Mouse (Mus musculus) heart, adult 2 months (tissue): ENCODE data around the gene Trp73. TPM values are rescaled to one million over a fixed set of nuclear protein-coding genes. Genes with fewer than 3 reads are reported as not detected.
A peak's percentile ranks its signal among the peaks of the same experiment; 100 is the strongest.

Experiments used
- DNase-seq, 2 experiments: peaks; one replicate each; pipeline ENCODE4 v3.0.0; 2021
- H3K27ac ChIP-seq: fragments of 200-600 bp; 2 replicates; pipeline ENCODE4 v1.8.1; 2022
- H3K27me3 ChIP-seq: fragments of 200-500 bp; 2 replicates; pipeline ENCODE4 v1.6.1; 2012; ENCODE audit warnings: mild to moderate bottlenecking, low read length, inconsistent platforms, mixed read lengths; ENCODE audit not compliant: control insufficient read depth, insufficient read depth
- H3K36me3 ChIP-seq: fragments of 200-500 bp; 2 replicates; pipeline ENCODE4 v1.6.1; 2012; ENCODE audit warnings: low read length, inconsistent platforms; ENCODE audit not compliant: control insufficient read depth, insufficient read depth
- H3K4me1 ChIP-seq: fragments of 200-500 bp; 2 replicates; pipeline ENCODE4 v1.6.1; 2011; ENCODE audit warnings: low read length; ENCODE audit not compliant: control insufficient read depth, insufficient read depth
- H3K4me3 ChIP-seq: fragments of 200-600 bp; 2 replicates; pipeline ENCODE4 v1.8.1; 2022
- H3K79me2 ChIP-seq: fragments of 200-500 bp; replicated peaks from 2 replicates; pipeline ENCODE4 v1.6.1; 2012; ENCODE audit warnings: mild to moderate bottlenecking, inconsistent platforms, low read length, moderate library complexity, mixed read lengths; ENCODE audit not compliant: control insufficient read depth, insufficient read depth
- H3K9ac ChIP-seq: fragments of 200-500 bp; 2 replicates; pipeline ENCODE4 v1.6.1; 2012; ENCODE audit warnings: low read depth, mild to moderate bottlenecking, control low read depth, inconsistent platforms, low read length, mixed read lengths
- CTCF ChIP-seq: fragments of 200-600 bp; IDR thresholded peaks from 2 replicates; pipeline ENCODE4 v1.8.1; 2022; ENCODE audit warnings: antibody characterized with exemption, mild to moderate bottlenecking, moderate library complexity
- EP300 ChIP-seq: fragments of 200-500 bp; IDR thresholded peaks from 2 replicates; pipeline ENCODE4 v1.6.1; 2011; ENCODE audit warnings: low read depth, low read length, control low read depth; ENCODE audit not compliant: insufficient read depth
- POLR2A ChIP-seq: fragments of 200-500 bp; IDR thresholded peaks from 2 replicates; pipeline ENCODE4 v1.6.1; 2011; ENCODE audit warnings: mild to moderate bottlenecking, low read depth, low read length, control low read depth; ENCODE audit not compliant: insufficient read depth
- WGBS: fragments of 180-500 bp; shearing (Covaris S2); methylation state at CpG from one replicate; pipeline ENCODE4 v1.1.7; 2018; 5-methylcytosine and 5-hydroxymethylcytosine counted together
- intact Hi-C: fragments of 180-260 bp; cut with DNase I; formaldehyde crosslinking; loops from one replicate; pipeline ENCODE4 v1.15.1; 2025
- polyA plus RNA-seq: library from polyadenylated mRNA; depleted of rRNA; stranded (reverse); fragments of >200 nt; gene quantifications from 2 replicates; pipeline ENCODE4 v1.2.3, GENCODE M21; 2012
- total RNA-seq, 2 experiments: library from RNA; stranded (reverse); gene quantifications; 2 replicates each; pipeline ENCODE4 v1.2.3; 2021

Trp73 gene
- total and polyA plus RNA-seq, 3 experiments = 0.39 TPM; not detected in 2

GRCm38 (mm10) chr4:154171931-154172604 lies 32.1 kb upstream of the Trp73 start:
- H3K27me3 ChIP-seq = peaks cover 10% of the 10 kb centered on the region; the same call in 1 of the 2 replicates
- H3K36me3 ChIP-seq = no peaks in the 10 kb centered on the region
- H3K4me3 ChIP-seq = no peak overlapping the region; the same call in 1 of the 2 replicates
- H3K4me1 ChIP-seq = peaks cover 2% of the 10 kb centered on the region; the same call in 1 of the 2 replicates
- H3K9ac ChIP-seq = 0 out of 2 replicates have a peak overlapping the region, but pooled peaks have one; percentile 22
- H3K79me2 ChIP-seq = no peaks in the 10 kb centered on the region
- no peak overlapping the region for H3K27ac ChIP-seq
- DNase-seq = no peak
- TF ChIP-seq POLR2A = no peak
- TF ChIP-seq EP300 = no peak
- no peak for TF ChIP-seq CTCF
- intact Hi-C loops = no loop called here
- 38% methylated on average over 13 of the region's 13 CpGs for WGBS

GRCm38 (mm10) chr4:154171151-154171930 lies 31.3 kb upstream of the Trp73 start:
- Histone ChIP-seq H3K36me3 (no peaks in the 10 kb centered on the region), H3K4me3 (peak overlapping the region; percentile 57), H3K79me2 (no peaks in the 10 kb centered on the region), H3K9ac (peak overlapping the region; percentile 60), H3K27ac (peak overlapping the region; percentile 20; the same call in 1 of the 2 replicates), H3K4me1 (no peaks in the 10 kb centered on the region), H3K27me3 (peaks cover 10% of the 10 kb centered on the region; the same call in 1 of the 2 replicates)
- TF ChIP-seq EP300 = no peak
- no peak for TF ChIP-seq POLR2A
- TF ChIP-seq CTCF = no peak
- DNase-seq = peak; percentile 38 to 43
- intact Hi-C loops = no loop called here
- WGBS = 3% methylated on average over 37 of the region's 37 CpGs

DNA sequence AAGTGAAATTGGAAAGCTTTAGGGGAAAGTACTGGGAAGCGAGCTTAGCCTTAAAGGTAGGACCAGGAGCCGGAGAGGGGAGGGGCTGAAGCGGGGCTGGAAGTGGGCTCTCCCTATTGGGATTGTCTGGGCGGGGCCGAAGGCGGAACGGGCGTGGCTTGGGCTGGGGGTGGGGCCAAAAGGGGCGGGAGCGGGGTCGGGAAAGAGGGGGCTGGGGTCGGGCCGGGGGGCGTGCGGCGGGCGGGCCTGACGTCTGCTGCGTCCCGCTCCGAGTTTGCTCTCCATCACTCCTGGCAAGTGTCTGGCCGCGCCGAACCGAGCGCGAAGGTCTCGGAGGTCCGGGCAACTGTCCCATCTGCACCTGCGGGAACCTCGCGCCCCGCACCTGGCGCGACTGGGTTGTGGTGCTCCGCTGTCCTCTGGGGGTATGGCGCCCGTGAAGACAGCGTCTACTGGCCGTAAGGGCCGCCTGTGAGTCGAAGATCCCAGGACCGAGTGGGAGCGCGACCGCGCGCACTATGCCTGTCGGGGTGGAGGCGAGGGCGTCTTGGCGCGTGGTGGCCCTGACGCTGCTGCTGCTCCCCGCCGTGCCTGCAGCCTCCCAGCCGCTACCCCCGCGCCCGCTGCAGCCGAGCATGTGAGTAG lies 30.6 kb upstream of the Trp73 start, which contains the start of gene Megf6:
TSS of gene Megf6 (plus strand) at position 225 of the 645 bp plus-strand sequence.
- H3K4me3 ChIP-seq = peak within 1 kb of the TSS; percentile 57
- TF ChIP-seq EP300 (no peak), POLR2A (no peak), CTCF (no peak)
- intact Hi-C loops = no loop called here
- peaks cover 10% of the 10 kb centered on the region; the same call in 1 of the 2 replicates for H3K27me3 ChIP-seq
- H3K4me1 ChIP-seq = no peaks in the 10 kb centered on the region
- H3K9ac ChIP-seq = peak within 1 kb of the TSS; percentile 60
- no peaks in the 10 kb centered on the region for H3K79me2 ChIP-seq
- no peaks in the 10 kb centered on the region for H3K36me3 ChIP-seq
- WGBS = under 1% methylated on average over 37 of the region's 61 CpGs
- DNase-seq = peak; percentile 61 to 63
- peak within 1 kb of the TSS; percentile 20; the same call in 1 of the 2 replicates for H3K27ac ChIP-seq

DNA sequence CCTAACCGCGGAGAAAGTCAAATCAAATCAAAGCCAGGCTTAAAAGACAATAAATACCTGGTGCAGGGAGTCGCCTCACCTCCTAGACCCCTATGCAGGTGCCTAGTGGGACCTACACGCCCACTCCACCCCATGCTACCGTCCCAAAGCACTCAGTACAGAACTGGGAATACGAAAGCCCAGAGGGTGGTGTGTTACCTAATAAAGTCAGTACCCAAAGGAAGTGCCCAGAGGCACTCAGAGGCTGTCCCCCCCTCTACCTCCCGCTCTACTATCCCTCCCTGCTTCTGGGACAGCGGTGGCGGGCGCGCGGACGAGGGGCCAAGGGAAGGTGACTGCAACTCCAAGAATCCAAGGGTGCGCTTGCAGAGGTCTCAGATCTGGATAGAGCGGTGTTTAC lies 30.0 kb upstream of the Trp73 start:
- H3K9ac ChIP-seq = peak overlapping the region; percentile 23

DNA sequence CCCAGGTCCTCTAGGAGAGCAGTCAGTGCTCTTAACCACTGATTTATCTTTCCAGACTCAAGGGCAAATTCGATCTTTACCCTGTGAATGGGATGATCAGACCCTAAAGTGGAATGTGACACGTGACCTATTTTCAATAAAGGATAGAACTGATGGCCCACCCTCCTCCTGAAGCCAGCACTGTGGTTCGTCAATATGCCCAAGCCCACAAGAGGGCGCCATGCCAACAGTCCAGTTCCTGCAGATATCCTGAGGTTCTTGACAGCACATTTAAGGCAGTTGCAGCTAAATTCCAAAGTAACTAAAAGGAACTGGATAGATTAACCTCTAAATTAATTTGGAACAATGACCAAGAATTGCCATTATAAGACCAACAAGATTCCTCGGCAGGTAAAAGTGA lies 27.0 kb upstream of the Trp73 start:
- no peak overlapping the region for H3K27ac ChIP-seq
- no peaks in the 10 kb centered on the region for H3K4me1 ChIP-seq
- peak; percentile 89 for TF ChIP-seq CTCF
- TF ChIP-seq POLR2A = no peak
- peak; percentile 57; the same call in 1 of the 2 replicates for TF ChIP-seq EP300
- H3K27me3 ChIP-seq = peaks cover 10% of the 10 kb centered on the region; the same call in 1 of the 2 replicates
- H3K79me2 ChIP-seq = no peaks in the 10 kb centered on the region
- H3K4me3 ChIP-seq = no peak overlapping the region
- H3K36me3 ChIP-seq = no peaks in the 10 kb centered on the region
- intact Hi-C loops = loop anchor here (1.0 to 10.0 kb wide), 3 partner anchors 18 to 658 kb away; no protein-coding TSS in a partner anchor
- no peak overlapping the region for H3K9ac ChIP-seq
- 27% methylated on average over 5 of the region's 5 CpGs for WGBS
- peak; percentile 63 to 86 for DNase-seq

More for the DNA sequence above, 30.0 kb upstream of the Trp73 start:
- H3K27ac ChIP-seq = no peak overlapping the region
- H3K27me3 ChIP-seq = peaks cover 10% of the 10 kb centered on the region; the same call in 1 of the 2 replicates
- DNase-seq = no peak
- peak overlapping the region; percentile 57 for H3K4me3 ChIP-seq
- intact Hi-C loops = no loop called here
- no peaks in the 10 kb centered on the region for H3K36me3 ChIP-seq
- TF ChIP-seq CTCF = no peak
- no peaks in the 10 kb centered on the region for H3K4me1 ChIP-seq
- H3K79me2 ChIP-seq = no peaks in the 10 kb centered on the region
- 5% methylated on average over 15 of the region's 15 CpGs for WGBS
